Mouse (Mus musculus): ENCODE measurements at regions not wholly inside any gene's neighbourhood (a gene's known extent, or its start where the extent isn't known, plus 50 kb on each side); places are given as distances from the start of the nearest gene placed in this dataset.
"Not testable (repeated sequence)": the region's sequence is repeated elsewhere in the genome, so short reads cannot be mapped to it uniquely, and the experiment has no call there.

DNA sequence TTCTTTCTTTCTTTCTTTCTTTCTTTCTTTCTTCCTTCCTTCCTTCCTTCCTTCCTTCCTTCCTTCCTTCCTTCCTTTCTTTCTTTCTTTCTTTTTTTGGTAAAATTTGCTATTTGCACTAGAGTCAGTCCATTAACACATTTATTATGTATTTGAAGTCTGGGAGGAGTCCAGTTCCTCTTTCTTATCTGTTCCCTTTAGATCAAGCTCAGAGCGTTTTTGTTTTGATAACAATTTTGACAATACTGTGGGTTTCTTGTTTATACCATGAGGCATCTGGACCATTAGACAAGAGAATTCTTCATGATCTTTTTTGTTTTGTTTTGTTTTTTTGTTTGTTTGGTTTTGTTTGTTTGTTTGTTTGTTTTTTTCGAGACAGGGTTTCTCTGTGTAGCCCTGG, 52.3 kb upstream of the Cttnbp2 start:
- not testable (repeated sequence) for DNase-seq

DNA sequence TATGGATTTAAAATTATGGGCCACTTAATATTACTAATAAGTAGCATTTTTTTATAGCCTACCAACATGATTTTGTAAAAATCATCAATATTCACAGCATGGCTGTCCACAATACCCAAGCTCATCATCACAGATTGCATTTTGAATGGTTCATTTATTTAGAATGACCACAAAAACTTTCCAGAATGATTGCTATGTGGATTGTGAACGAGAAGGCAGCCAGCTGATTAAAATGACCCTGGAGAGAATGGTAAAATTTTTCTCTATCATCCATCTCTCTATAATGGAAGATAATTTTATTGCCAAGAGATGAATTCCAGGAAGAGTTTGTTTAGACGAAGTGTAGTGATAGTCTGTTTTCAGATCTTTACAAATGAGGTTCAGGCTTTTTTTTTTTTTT, 54.6 kb upstream of the Cttnbp2 start:
- DNase-seq, result no peak

DNA sequence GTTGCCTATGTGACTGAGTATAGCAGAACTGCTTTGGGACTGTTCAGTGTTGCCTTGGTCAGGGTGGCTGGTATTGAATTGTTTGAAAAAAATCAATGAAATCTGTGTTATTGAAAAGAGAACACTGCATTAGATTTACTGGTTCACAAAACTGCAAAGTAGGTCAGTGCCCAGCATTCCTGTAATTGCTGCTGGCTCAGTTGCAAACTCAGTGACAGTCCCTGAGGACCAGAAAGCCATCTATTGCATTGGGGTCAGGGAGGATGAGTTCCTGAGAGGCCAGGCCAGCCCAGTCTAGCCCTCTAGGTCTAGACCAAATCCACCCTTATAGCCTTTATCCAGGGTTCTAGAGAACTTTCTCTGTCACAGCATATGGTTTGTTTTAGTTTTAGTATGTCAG, 63.9 kb upstream of the Cttnbp2 start:
- no peak for DNase-seq

DNA sequence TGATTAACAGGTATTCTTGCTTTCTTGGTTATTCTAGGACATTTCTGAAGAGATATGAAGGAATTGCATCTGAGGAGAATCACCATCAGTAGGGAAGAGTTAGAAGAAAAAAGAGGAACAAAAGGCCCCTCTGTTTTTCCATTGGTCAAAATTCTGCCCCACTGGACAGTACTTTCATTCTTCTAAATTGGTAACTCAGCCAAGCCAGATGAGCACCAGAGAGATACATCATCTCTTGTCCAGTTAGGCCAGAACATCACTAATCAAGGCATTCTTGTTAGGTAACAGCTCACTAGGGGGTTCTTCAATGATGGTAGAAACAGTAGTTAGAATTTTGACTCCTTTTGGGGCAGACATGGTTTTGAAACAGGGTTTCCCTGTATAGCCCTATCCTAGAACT, 74.8 kb upstream of the Cttnbp2 start:
- DNase-seq, result no peak

DNA sequence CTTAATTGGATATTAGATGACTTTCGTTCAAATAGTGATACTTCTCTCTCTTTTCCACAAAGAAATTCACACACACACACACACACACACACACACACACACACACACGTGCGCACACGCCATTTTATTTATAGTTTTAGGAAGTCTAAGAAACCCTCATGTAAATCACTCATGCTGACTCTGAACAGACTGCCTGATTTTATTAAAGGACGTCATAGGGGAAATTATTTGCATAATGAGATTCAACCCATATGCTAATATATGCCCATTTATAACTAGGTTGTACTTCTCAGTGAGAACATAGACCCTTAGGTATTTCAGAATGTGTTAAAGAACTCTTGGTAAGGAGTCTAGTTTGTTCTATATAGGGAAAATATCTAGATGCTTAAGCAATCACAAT, 82.0 kb upstream of the Cttnbp2 start:
- DNase-seq, result no peak

DNA sequence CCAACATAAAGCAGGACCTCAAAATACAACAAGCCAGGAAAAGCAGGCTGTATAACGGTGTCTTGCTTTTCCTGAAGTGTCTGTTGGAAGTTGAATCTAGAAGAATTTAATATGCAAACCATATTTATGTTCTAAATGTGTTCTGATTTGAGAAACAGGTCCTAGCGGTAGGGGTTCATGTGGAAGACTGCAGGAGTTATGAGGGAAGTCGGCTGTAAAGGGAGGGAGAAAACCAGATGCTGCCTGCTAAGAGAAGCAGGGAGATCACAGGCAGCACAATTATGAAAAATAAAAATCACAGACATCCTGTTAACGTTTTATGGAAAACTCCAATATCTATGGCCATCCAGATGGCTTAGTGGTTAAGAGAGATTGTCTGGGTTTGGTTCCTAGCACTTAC, 85.0 kb upstream of the Cttnbp2 start:
- no peak for DNase-seq

DNA sequence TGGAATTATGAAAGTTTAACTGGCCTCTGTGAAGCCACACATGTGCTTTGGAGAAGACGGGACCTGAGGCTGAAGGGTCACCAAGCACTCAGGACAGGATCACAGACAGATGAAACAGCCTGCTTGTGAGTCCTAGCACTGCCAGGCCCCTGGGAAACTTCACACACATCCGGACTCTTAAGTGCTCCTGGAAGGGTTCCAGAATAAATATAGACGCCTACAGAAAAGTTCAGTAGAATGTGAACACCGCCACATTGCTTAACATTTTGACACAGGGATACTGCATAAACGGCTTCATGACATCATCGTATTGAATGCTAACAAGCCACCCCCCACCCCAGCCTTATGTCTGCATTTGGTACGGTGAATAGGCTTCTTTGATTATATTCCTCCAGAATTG, 87.3 kb upstream of the Cttnbp2 start:
- DNase-seq, result peak; percentile 3

DNA sequence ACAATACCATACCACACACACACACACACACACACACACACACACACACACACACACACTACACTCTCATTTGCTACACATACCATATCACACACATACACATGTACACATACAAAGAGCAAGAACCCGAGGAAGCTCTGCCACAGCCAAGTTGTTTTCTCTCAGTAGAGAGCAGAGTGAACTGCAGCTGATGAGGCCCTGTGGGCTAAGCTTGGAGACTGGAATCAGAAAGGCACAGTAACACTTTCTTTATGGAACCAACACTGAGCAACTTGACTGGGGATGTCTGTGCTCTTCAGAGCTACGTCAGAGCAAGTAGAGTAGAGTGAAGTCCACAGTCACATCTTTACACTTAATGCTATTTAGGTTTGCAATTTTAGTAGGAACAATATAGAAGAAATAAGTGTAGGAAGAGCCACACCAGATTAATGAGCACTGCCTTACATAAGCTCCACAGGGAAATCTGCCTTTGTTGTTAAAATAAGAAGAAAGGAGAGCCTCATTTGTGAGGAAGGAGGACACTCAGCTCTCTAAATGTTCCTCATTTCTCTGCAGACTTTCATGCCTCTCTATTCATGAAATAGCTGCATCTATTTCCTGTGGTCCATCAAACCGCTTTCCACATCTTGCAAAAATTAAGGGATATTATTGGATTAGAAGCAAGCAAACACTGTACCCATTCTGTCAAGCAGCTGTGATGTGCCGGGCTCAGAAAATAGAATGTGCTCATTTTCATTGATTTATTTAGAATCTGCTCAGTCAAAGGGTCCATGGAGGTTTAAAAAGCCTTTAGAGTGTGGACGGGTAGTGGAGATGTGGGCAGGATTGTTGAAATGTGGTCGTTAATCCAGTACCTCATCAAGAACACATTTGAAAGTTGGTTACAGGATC, 107.0 kb upstream of the Cttnbp2 start:
- no peak for DNase-seq

DNA sequence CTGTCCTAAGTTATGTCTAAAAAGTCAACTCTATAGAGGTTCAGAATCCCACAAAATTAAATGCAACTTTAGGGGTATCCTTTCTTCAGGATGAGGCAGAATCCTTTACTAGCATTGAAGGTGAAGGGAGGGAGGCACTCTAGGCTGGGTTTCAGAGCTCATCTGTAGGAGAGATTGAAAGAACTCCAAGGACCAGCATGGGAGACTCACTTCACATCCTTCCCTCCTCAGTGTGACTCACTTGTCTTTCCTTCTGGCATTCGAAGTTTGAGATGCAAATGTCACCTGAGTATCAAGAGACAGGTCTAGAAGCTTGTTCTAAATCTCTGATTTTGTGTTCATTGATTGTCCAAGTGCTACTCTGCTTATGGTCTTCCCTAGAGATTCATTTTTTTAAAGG, 113.9 kb upstream of the Cttnbp2 start:
- DNase-seq, result no peak

DNA sequence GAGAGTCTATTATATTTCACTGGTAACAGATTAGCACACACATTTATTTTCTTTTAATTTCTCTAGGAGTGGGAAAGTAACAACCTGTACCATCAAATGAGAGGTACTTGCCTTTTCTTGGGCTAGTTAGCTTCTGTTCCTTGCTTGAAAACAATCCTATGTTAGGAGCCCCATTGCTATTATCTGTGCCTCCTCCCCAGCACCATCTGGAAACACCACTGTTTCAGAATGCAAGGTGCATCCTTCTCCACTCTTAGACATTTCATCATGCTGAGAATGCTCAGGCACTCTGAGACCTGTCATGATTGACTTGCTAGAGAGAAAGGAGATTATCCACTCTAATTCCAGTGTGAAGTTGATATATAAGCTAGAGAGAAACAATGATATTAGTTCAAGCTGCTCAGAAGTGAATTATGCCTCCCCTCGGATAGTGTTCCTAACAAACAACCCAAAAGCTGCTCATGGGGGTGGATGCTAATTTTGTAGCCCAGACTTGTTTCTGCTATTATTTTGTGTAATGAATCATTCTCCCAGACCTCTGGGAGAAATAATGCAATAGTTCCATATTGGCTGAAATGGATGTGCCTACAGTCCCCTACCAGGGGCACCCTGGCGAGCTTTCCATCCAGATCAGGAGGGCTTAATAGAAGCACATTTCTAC, 119.0 kb upstream of the Cttnbp2 start:
- no peak for DNase-seq

DNA sequence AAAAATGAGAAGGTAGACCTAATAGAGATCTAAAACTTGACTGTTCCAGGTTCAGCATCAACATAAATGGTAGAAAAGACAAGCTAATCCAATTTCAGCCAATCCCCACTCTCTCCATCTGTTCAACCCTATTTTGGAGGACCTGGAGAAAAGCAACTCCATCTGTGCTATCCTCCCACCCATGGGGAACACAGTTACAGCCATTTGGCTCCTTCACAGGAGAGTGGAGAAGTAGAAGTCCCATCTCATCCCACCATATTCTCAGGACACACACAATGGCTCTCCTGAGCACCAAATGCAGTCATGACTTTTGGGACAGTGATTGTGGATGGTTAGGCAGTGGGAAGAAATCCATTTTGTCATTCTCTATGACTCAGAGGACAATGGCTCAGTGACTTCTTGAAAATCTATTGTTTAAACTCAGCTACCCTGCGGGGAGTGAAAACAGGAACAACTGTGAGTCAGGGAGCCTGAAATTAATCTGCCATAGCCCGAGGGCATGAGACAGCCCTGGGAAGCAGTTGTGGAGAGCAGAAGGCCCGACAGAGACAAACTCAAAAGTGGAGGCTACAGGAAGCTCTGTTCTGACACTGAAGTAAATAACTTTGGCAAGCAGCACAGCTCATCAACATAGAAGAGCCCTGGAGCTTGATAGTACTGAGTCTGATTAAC, 125.2 kb upstream of the Cttnbp2 start:
- DNase-seq, result no peak

DNA sequence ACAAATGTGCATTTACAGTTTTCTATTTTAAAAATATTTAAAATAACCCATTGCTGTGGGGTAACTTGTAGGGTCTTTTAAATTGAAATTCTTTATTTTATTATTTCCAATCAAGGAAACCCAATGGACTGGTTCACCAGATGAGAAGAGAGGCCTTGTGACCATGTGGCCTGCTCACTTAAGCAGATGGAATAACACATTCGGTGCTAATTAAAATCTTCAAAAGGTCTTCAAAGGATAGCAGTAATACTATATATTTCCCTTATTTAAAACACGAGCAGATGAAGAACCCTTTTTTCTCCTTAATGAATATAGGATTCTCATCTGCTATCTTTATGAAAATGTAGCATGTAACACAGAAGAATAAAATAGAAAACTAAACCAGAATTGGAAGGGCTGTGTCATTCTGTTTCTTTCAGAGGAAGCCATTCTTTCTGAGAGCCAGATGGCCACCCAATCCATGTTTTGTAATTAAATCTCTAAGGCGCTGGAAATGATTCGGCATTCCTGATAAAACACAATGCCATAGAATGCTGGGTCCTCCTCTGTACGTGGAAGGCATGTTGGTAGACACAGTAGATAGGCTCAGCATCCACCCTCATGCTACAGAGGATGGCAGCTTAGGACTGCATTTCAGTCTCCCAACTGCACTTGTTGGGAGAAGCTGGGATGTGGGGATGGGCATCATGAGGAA, 134.4 kb upstream of the Cttnbp2 start:
- DNase-seq, result no peak

DNA sequence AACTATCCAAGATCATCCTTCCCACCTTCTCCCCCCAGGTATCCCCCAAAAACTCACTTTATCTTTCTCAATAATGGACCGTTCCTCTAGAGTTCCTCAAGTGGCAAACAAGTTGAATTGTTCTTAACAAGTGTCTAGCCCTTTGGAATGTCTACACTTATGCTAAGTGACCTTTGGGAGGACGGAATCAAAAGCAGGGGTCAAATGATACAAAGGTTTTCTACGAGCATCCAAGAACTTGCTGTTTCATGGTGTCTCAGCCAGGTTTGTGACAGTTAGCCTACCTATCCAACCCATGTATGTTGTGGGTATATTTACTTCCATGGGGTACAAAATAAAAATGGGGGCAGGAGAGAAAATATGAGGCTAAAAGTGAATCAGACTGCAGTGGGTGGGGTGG, 136.7 kb upstream of the Cttnbp2 start:
- no peak for DNase-seq

DNA sequence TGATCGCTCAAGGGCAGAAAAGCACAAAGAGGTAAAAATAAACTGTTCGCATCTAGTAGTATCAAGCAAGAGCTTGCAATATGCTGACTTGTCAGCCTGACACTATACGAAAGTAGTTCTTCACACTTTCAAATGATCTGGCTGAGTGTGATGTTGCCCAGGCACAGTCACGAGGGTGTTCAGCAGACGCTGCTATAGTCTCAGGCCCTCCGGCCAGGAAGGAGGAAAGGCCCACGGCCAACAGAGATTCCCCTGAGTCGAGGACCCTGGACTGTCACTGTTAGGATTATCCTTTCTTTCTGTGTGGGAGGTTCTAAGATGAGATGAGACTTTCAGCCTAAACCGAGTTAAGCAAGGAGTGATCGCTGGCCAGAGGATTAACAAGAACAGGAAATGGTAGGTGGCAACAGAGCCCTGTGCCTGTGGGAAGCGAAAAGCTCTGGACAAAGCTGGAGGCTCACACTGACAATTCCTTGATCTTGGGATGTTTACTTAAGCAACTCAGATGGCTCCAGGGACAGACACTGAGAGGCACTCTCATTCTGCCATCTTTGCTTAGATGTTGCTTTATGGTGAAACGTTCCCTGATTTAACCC, 137.5 kb upstream of the Cttnbp2 start:
- no peak for DNase-seq

DNA sequence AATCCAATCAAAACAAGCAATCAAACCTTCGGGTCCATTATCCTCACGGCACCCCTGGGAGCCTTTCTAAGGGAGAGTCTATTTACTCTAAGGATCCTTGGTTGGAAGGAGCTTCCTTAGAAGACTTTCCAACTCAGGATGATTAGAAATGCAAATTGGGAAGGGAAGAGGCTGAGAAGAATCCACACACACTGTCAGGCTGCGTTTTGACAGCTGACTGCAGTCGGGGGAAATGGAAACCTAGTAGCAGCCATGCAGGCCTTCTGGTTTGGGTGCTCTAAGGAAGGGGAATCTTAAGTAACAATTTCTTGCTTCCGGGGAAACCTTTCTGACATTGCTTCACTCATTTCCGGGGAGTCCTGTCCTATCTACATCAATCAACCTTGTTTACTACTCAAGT, 139.6 kb upstream of the Cttnbp2 start:
- DNase-seq, result no peak

DNA sequence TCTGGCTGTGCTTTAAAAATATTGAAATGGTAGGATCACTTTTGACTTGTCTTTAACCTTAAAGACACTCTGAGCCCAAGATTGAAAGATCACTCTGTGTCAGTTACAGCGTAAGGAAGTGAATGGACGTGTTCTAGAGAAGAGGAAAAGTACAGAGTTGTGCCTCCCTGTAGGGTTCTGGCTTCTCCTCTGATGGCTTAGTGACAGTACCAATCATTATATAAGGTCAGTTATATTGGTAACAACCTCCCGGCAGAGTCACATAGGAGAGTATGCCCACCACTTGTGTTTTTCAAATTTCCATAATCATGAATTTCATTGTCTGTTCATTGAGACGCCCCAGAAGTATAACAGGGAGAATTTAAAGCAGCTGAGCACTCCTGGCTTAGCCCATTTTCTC, 141.6 kb upstream of the Cttnbp2 start:
- DNase-seq, result no peak

DNA sequence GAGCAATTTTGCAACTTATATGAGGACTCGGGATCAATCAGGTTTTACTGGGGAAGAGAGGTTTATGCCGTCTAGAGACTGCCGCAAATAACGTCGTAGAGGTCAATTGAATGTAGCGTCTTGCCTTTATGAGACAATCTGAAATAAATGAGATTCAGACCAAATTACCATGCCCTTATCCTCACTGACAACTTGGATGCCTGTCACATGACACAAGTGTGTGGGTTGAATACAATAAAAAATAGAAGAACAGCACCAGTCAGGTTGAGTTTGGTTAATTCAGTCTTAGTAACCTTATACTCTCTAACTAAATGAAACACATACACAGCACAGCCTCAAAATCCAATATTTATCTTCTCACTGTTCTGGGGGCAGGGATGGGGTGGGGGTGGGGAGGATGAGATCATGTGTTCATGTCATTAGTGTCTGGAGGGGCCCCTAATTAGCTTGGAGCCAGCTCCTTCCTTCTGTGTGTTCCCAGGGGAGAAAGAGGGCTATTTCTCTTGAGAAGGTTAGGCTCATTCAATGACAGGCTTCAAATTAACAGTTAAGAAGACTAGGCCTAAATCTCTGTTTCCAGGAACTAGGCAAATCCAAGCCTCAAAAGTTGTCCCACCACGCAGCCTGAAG, 142.2 kb upstream of the Cttnbp2 start:
- no peak for DNase-seq

DNA sequence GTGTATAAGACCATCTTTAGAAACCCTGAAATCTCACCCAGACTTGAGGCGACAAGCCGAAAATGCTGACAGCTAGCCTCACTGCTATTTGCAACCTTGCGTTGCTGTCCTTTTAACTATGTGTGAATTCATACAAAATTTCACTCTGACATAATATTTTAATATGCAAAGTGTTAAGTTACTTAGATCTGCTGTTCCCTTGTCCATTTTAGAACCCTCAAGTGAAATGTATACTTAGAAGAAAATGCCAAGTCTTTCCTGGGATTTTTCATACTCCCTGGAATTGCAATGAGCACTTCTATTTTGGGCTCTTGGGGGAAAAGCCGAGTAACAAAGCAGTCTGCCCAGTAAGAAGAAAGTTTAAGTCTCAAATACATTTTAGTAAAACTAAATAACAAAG, 150.0 kb upstream of the Cttnbp2 start:
- no peak for DNase-seq

DNA sequence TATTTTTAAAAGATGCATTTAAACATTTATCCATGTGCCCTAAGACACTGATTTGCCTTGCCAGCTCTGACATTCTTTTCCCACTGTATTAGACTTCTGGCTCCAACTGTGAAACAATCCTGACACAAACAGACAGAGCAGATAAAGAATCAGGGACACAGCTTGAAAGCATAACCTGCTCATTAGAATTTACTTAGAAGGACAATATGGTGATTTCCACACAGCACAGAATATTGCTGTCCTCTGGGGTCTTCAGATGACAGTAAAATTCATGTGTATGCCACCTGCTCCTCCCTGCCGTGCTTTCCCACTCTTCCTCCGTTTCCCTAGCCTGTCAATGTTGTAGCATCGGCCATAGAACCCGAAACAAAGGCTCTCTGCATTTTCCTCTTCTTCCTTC, 151.3 kb upstream of the Cttnbp2 start:
- no peak for DNase-seq

DNA sequence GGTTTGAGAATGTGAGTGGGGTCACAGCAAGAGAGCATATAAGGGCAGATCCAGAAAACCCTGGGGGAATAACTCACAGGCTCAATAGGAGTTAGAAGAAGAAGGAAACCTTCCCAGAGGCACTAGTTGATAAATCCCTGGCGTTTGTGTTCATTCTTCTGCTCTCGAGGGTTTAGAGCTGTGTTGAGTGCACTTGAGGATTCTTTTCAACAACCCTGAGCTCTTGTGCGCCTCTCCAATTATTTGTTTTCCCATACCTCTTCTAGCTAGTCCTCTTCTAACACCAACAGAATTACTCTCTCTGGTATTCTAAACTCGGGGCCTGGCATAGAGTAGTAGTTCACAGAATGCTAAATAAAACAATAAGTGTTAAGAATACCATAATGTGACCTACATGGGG, 151.9 kb upstream of the Cttnbp2 start:
- DNase-seq, result no peak

DNA sequence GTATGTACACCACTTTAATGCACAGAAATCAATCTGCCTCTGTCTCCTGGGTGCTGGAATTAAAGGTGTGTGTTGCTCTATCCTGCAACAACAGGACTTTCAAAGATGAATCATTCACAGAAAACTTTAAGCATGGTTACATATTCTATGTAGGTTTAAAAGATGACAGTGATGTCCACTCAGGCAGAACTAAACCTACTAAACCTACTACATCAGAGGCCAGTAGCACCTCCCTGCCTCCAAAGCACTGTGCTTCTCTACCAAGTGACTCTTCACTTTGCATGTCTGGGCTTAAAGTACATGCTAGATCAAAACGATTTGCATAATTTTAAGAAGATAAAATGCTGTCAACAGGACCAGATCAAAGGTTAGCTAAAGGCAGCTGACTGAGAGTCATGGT, 156.0 kb upstream of the Cttnbp2 start:
- DNase-seq, result no peak

DNA sequence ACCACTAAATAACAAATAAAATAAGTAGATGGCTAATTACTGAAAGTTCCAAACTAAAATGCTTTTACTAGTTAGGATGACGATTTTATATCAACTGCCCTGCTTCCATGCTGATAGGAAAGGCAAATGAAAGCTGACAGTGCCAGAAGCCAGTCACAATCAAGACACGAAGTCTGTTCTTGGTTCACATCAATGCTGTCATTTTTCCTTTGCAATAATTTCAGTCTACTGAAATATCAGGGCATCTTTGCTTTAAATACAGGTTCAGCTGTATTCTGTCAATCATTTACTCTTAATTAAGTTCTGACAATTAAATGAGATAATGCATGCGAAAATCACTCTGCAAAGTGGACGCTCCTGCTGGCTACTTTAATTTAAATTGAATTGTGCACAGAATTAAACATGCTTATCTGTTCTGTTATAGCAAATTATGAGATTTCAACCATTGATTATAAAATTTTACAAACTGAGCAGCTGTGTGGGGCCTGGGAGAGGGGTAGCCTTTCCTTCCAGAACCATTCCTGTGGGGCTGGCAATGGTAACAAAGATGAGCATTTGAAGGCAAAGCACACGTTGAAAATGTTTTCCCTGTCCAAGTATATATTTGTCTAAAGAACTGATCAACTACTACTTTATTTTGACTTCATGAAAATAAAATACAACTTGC, 160.1 kb upstream of the Cttnbp2 start:
- no peak for DNase-seq

Data from liver (tissue).